Mouse (Mus musculus): Measurements from ENCODE around the gene Rfc1.

DNA sequence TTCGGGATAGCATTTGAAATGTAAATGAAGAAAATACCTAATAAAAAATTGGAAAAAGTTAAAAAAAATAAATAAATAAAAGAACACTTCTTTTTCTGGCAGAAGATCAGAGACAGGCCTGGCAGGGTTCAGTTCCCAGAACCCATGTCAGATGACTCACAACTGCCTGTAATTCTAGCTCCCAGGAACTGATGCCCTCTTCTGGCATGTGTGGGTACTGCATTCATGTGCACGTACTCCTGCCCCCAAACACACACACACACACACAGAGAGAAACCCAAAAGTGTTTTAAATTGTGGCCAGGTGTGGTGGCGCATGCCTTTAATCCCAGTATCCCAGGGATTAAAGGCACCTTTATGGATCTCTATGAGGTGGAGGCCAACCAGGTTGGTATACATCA, 51.3 kb downstream of the Rfc1 start:
- TF ChIP-seq CTCF (IDR thresholded peaks at IDR 0.05; ENCODE audit: control insufficient read depth, insufficient read depth, low read length) (peak; percentile 58), POLR2A (IDR thresholded peaks at IDR 0.05; ENCODE audit: borderline replicate concordance, control insufficient read depth, low read depth, low read length) (no peak)

Measured in bone marrow, adult 2 months (tissue).